Mouse (Mus musculus) G1E (cell line): Measurements from ENCODE around the gene Rex1bd.

Experiments
- CTCF ChIP-seq: IDR thresholded peaks from 2 replicates; pipeline ENCODE4 v1.5.1; 2012; ENCODE audit warnings: low read depth, low read length, inconsistent platforms, mixed read lengths
- GATA1 ChIP-seq: IDR thresholded peaks from 2 replicates; pipeline ENCODE4 v1.6.1; 2012; ENCODE audit warnings: borderline replicate concordance, low read length, inconsistent platforms, mixed read lengths
- GATA2 ChIP-seq: IDR thresholded peaks from 2 replicates; pipeline ENCODE4 v1.6.1; 2012; ENCODE audit warnings: low read depth, low read length, inconsistent platforms, borderline replicate concordance

- TF ChIP-seq GATA1: no peak
- no peak for TF ChIP-seq CTCF
- no peak for TF ChIP-seq GATA2
These were observed 22.7 kb upstream of the Rex1bd start for GRCm38 (mm10) chr8:70529299-70529698.
